Mouse (Mus musculus) neutrophil, adult 5-6 weeks (primary cell): ENCODE measurements around the gene Fam83f. TPM values are rescaled to one million over a fixed set of nuclear protein-coding genes. Genes with fewer than 3 reads are reported as not detected.
A peak's percentile ranks its signal among the peaks of the same experiment; 100 is the strongest.

ENCODE experiments used
- ATAC-seq: fragments of 151-379, 151-347 bp; 2 replicates; pipeline ENCODE4 v1.8.0; 2017; ENCODE audit warnings: mild to moderate bottlenecking, moderate TSS enrichment; ENCODE audit not compliant: insufficient number of reproducible peaks, poor library complexity, low FRiP score, severe bottlenecking; ENCODE audit errors: extremely low read depth
- total RNA-seq: library from RNA; stranded (forward); fragments of 200-1000 nt; gene quantifications from 2 replicates; pipeline ENCODE4 v1.2.3, GENCODE M21; 2017

Gene Fam83f
- total RNA-seq, 1 experiment from 2014 or later: 0.35 TPM

DNA sequence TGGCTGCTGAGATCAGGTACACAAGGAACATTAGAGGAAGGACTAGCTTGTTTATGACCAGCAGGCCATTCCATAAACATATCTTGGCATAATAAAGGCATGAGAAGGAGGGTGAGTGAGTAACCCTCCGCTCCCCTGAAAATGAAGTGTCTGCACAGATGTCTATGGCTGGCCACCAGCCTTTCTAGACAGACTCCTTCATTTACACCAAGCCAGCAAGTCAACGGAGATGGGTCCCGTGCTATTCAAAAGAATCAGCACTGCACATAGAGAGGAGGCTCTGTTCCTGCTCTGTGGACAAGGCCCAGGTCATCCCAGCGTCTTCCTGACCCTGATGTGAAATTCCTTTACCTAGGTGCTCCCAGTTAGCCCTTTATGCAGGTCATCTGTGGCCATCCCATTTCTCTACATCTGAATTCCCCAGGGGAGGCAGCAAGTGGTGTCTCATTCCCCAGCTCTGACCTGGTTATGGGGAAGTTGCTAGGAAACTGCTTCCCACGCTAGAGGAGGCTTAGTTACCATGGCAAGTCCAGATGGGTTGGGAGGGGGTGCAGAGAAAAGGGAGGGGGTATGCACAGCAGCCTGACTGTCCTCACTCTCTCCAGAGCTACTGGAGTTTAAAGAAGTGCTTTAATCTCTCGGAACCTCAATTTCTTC, 12.7 kb upstream of the Fam83f start:
- no peak for ATAC-seq

DNA sequence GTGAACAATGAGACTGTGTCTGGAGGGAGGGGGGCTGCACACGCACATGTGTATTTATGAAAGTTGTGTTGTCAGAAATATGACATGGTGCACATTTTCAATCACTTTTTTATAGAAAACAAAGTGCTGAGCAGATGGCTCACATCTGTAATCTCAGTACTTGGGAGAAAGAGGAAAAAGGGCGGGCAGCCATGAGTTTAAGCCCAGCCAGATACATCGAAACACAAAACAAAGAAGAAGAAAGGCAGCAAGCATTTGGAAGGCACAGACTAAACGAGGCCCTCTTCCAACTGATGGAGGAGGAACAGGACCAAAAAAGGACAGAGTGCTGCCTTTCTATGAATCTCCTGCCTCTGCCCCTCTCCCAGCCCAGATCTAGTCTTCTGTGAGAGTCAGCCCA, 10.7 kb upstream of the Fam83f start:
- ATAC-seq: no peak

DNA sequence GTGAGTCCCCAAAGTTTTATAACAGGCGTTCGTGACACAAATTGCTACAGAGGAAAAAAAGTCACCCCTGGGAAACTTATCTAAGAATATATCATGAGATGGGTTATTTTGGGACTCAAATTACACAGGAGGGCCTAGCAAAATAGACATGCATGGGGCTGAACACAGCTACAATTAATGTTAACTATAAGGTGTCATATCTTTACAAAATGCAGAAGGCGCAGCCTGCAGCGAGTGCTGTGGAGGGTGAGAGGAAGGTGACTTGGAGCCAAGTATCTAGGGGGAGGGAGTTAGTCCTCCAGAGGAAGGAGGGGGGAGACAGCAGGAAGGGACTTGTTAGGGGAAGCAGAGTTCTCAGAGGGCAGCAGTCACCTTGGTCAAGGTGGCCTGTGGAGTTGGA, 7.2 kb upstream of the Fam83f start:
- no peak for ATAC-seq

DNA sequence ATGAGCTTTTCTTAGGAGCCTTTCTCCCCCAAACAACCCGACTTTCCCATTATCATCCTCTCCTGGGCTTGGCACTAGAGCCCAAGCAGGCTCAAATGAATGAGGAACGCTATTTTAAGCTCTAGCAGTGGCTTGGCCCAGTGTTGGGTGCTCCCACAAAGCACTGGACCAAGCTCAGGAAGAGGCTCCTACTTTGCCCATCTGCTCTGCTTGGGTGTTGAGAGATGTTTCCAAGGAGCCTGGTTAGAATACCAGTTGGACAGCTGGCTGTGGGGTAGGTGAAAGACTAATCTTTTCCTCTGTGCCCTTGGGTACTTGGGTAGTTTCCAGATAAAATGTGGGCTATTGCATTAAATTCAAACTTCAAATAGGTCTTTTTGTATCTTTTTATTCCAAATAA, 1.2 kb downstream of the Fam83f start:
- no peak for ATAC-seq

DNA sequence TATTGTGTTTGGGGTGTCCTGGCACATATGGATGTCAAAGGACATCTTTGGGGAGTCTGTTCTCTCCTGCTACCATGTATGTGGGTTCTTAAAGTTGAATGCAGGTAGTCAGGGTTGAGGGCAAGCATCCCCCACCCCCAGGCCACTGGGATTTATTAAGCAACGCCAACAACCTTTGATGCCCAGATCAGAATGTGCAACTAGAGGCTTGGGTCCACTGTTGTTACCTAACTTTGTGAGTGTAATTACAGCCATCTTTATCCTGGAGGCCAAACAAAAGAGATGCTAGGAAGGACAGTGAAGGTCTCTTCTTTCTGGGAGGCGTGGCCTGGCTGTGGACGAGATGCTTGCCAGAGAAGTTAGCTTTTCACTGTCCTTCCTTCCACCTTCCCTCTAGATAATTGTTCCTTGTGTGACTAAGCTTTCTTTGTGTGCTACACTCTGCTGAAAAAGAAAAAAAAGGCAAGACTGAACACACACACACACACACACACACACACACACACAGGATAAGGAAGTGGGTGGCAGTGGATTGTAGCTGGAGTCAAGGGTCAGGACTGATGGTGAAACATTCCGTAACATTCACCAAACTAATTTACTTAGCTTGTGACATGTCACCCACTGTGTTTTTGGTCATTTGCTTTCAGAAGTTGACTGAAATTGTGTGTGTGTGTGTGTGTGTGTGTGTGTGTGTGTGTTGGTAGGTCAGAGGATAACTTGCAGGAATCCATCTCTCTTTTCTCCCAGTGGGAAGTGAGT, 1.9 kb downstream of the Fam83f start:
- ATAC-seq: no peak

DNA sequence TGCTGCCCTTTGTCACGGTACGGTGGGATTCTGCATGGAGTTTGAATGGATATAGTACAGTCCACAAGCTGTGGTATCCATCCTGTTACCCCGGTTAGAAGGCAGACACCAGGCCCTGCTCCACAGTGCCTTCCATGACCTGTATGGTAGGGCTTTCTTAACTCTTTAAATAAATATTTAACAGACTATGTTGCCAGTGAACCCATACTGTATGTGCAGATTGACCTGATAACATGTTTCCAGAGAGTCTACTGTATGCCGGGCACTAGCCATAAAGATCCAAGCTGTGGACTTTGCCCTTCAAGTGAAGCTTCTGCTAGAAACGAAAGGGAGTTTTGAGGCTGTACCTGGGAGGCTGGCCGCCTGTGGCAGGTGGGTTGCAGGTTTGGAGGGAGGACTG, 3.1 kb downstream of the Fam83f start:
- no peak for ATAC-seq

DNA sequence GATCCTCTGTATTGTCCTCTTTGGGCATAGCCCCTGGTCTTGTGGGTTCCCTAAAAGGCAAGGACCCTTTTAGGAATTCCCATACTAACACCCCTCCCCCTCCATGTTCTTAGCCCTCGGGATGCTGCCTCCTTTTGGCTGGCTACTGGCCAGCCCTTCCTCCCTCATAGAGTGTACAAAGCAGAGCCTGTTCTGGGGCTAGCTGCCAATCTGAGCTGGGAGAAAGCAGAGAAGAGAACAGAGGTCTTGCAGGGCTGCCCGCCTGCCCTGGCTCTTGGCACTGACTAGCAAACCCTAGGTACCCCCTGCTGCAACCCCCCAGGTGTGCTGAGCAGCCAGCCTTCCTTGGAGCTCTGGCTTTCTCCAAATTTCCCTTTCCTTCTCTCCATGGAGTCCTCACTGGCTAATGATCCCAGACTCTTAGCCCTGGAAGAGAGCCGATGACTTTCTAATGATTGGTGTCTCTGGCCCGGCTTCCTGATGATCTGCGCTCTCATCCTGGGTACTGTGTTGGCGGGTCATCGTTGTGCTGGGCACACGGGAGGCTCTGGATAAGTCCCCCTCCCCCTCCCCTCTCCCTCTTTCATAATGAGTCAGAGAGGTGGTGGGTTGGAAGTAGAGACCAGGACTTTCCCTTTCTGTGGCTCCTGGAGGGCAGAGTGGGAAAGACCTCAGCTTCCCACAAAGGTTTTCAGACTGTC, 8.0 kb downstream of the Fam83f start:
- ATAC-seq: no peak

DNA sequence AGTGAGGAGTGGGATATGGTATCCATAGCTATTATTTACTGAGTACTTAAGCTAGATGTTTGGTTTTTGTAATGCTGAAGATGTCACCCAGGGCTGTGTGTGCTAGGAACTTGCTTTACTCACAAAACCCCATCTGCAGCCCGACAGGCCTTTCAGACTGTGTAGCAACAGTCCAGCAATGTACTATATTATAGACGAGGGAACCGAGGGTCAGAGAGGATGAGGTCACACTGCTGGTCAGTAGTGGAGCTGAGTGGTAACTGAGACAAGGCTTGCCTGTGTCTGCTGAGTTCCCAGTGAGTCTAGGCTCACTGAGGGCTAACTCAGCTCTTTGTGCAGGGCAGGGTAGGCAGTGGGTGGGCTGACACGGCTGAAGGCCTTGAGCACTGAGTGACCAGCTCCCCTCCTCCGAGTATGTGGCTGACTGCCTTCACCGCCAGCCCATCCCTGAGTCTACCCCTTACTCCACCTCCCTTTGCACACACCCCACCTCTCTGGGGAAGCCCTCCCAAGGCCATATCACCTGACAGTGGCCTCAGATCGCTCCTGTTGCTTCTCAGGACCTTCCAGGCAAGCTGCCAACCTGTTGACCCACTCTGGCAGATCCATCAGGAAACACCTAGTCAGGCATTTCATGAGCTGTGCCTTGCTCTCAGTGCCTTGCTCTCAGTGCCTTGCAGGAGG, 8.8 kb downstream of the Fam83f start:
- ATAC-seq: no peak

DNA sequence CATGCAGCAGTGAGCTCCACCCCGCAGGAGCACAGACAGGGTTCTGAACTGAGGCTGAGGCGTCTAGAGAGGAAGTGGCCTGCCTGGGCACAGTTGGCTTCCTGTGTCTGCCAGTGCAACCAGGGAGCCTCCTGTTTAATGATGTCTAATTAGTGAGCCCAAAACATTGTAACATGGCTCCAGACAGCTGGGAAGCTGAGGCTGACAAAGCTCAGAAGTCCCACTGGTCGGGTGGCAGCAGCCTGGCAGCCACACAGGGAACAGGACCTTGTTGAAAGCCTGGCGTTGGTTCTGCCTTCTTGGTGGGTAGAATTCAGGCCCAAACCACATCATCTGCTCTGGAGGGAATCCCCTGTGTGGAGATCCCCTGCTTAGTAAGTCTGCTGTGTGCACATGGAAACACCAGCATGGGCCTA, 9.8 kb downstream of the Fam83f start:
- ATAC-seq: peak; percentile 57

DNA sequence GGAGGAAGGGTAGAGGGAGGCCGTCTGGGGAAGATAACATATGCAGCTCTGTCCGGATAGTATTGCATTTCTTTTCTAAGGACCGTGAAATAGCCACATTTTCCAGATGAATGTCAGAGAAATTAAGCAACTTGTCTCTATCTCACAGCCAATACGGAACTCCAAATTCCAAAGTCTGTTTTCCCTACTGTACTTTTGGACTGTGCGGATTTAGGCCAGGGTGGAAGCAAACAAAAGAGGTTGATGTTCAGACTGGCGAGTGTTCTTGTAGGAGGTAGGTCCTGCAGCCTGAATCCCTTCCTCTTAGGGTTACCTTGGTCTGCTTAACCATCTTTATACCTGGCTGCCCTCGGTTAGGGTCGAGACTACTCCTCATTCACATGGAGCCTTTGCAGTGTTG, 10.7 kb downstream of the Fam83f start:
- no peak for ATAC-seq

DNA sequence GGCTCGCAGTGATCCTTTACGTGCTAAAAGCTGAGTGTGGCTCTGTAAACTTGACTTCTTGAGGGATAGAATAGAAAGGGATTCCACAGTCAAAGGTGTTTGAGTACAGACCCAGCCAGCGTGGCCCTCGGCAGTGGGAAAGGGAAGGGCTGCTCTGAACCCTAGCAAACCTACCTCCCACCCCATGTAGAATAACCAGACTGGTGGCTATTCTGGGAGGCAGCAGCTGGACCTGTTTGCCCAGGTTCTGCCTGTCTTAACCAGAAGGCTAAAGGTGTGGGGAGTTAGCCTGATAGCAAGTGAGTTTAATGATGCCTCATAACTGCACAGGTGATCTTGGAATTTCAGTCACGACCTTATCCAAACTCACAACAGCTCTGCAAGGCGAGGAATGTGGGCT, 11.5 kb downstream of the Fam83f start:
- ATAC-seq: no peak

DNA sequence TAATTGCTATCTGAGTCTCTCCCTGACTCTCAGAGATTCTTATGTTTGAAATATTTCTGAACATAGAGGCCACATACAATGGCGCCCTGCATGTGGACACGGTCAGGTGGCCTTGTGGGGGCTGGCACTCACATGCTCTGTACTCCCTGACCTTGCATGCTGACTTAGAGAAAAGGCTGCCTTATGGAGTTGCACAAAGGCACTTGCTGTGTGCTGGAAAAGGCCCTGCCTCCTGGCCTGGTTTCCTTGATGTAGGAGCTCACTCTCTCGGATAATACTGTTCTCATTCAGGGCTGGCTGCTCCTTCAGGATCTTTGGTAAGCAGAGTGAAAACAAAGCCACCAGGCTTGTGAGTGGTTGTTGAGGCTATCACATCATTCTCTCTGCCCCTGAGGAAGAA, 12.3 kb downstream of the Fam83f start:
- ATAC-seq: no peak

DNA sequence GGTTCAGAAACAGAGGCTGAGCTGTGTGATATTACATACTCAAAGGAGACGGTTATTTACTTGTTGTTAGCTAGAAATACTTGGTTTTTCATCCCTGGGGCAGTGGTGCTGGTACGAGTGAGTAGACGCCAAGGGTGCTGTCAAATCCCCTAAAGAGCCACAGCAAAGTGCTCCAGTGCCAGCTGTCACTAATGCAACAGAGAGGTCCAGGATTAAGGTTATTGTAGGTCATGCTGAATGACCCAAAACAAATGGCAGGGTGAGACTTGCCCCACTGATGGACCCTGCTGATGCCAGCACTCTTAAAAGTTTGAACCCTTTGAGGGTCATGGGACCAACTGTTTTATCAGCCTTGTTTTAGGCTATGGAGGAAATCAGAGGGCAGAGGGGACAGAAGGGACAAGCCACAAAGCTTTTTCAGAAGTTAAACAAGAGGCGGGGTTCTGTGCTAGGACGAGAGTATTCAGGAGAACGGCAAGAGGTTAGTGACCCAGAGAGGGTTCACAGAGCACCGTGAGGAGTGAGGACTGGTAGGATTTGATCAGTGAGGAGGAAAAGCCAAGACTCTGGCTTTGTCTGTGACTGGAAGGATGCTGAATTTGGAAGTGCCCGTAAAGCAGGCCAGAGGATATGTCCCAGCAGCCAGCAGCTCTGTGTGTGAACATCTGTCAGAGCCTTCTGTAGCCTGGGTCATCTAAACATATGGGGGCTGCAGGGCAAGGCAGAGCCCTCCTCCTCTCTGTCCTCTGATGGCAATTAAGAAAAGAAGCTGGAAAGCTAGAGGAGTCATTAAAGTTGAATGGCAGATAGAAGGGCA, 13.3 kb downstream of the Fam83f start:
- no peak for ATAC-seq

DNA sequence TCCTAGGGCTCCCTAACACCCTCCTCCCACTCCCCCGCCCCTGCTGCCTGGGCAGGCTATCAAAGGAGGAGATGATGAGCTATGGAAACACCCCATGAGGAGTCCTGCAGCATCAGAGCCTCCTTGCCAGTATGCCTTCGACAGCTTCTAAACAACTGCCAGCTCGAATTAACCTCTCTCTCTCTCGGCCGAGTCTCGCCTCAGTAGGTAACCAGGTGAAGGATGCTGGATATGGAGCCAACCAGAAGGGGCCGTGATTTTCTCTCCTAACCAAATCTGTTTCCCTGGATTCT, 13.9 kb downstream of the Fam83f start:
- no peak for ATAC-seq

DNA sequence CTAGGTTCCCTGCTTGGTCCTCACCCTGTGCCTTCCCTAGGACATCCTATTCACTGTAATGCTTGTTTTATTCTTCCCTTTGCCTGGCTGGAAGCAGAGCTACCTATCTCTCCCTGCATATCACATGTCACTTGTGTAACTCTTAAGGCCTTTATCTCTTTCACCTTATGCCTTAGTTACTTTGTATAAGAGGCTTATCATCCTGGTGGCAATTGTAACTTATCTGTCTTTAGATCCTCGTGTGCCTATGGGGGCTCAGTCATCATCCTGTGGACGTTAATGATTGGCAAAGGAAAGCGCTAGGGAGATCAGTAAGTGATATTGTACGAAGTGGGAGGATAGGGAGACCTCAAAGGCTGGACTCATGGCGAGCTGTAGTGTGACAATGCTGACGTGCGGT, 16.9 kb downstream of the Fam83f start:
- no peak for ATAC-seq

DNA sequence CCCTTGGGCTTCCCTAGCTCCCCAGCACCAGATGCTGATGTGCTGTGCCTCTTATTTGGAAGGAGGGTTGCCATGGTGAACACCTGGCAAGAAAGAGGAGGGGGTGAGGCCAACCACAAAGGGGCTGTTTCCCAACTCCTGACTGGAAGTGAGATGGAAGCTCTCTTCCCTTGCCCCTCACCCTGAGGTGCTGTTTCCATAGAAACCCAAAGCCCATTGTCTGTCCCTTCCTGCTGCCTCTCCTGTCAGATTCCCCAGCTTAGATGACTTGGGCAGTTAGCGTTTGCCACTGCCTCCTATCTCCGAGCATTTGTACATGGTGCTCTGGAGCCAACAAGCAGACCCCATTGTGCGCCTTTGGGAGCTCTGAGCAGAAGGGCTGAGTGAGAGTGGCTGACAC, 21.8 kb downstream of the Fam83f start:
- no peak for ATAC-seq

DNA sequence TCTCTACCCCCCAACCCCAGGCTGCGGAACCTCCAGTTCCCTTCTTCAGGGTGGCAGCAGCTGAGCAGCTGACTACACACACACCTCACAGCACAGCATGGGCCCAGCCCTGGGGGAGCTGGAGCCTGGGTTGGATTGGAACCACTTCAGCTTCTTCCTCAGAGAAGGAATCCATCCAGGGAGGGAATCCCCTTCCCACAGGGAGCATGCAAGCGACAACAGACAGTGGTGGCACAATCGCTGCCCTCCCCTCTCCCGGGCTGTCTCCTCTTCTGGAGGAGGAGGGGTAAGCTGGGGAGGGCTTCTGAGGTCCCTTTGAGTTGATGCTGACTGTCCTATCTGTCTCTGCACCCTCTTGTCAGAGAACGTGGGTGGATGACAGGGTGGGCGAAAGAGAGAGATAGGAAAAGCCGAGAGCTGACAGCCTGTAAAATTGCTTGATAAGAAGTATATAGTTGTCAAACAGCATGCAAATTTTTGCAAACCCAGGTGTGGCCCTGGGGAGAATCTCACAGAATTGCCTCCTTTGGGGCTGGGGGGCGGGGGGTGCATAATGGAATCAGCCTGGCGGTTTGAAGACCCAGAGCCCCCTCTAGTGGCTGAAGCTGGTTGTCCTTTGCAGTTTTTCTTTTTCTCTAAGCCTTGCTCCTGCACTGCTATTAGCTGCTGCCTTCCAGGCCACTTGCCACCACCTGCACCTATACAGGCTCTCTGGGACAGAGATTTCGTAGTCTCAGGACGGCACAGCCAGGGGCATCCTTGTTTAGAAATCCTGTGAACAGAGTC, 22.7 kb downstream of the Fam83f start:
- peak; percentile 43 for ATAC-seq

DNA sequence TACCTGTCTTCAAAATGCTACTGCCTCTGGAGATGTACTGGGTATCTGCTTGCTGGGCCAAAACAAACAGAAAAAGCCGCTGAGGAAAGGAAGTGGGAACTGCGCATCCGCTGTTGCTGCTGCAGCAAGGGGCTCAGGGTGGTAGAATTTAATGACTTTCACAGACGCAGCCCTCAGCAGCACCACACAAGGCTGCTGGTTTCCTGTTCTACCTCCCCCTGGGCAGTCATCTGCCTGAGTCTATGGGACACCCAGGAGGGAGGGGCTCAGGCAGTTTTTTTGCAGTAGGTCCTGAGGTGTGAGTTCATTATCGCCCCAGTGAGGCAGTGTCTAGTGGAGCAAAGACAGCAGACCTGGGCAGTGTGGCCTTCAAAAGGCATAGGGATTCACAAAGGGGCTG, 25.9 kb downstream of the Fam83f start:
- ATAC-seq: peak; percentile 47
